Mouse (Mus musculus): ENCODE measurements around the gene Samd1.

Gene Samd1

GRCm38 (mm10) chr8:83989243-83989642 lies 8.2 kb upstream of the Samd1 start:
- peak; percentile 92 for DNase-seq

- peak; percentile 91 for DNase-seq
Measured at GRCm38 (mm10) chr8:83990170-83990569, 7.3 kb upstream of the Samd1 start.

- no peak for DNase-seq
Measured at GRCm38 (mm10) chr8:83992488-83992887, 5.0 kb upstream of the Samd1 start.

GRCm38 (mm10) chr8:83994030-83994429 lies 3.4 kb upstream of the Samd1 start:
- DNase-seq: no peak

GRCm38 (mm10) chr8:83995973-83996372 lies 1.5 kb upstream of the Samd1 start:
- DNase-seq: peak; percentile 96

- DNase-seq: peak; percentile 99
Measured at GRCm38 (mm10) chr8:83996567-83997505, 636 bp upstream of the Samd1 start.

GRCm38 (mm10) chr8:83998231-83999056 lies 972 bp downstream of the Samd1 start:
- DNase-seq: peak; percentile 97

GRCm38 (mm10) chr8:83999057-83999705 lies 1.7 kb downstream of the Samd1 start:
- DNase-seq: peak; percentile 96

GRCm38 (mm10) chr8:83999825-84000224 lies 2.4 kb downstream of the Samd1 start:
- DNase-seq: peak; percentile 92

- DNase-seq: peak; percentile 92
Measured at GRCm38 (mm10) chr8:84001281-84002000, 4.0 kb downstream of the Samd1 start, which contains the start of gene 1700067K01Rik. Gene 1700067K01Rik (plus strand): TSS chr8:84001502.

- DNase-seq: peak; percentile 91
Measured at GRCm38 (mm10) chr8:84002957-84003611, 5.6 kb downstream of the Samd1 start.

- DNase-seq: peak; percentile 92
Measured at GRCm38 (mm10) chr8:84003612-84004246, 6.3 kb downstream of the Samd1 start.

GRCm38 (mm10) chr8:84004533-84005201 lies 7.2 kb downstream of the Samd1 start:
- peak; percentile 99 for DNase-seq

GRCm38 (mm10) chr8:84005502-84005901 lies 8.0 kb downstream of the Samd1 start:
- DNase-seq: peak; percentile 92

GRCm38 (mm10) chr8:84008362-84008761 lies 10.9 kb downstream of the Samd1 start:
- no peak for DNase-seq

GRCm38 (mm10) chr8:84009876-84010275 lies 12.4 kb downstream of the Samd1 start:
- DNase-seq: peak; percentile 98

- peak; percentile 96 for DNase-seq
Measured at GRCm38 (mm10) chr8:84010625-84011611, 13.4 kb downstream of the Samd1 start.

- DNase-seq: peak; percentile 94
Measured at GRCm38 (mm10) chr8:84011705-84012498, 14.4 kb downstream of the Samd1 start, which contains the start of gene 2210011C24Rik. Gene 2210011C24Rik (minus strand): TSS chr8:84012171.
